Mouse (Mus musculus): ENCODE results near the gene Dera. TPM values are rescaled to one million over a fixed set of nuclear protein-coding genes. Genes with fewer than 3 reads are reported as not detected.

The Dera gene
- polyA plus RNA-seq, 1 experiment: 25.9 TPM

- TF ChIP-seq POLR2A (IDR thresholded peaks at IDR 0.05; ENCODE audit: borderline replicate concordance, low read depth, low read length) (no peak), CTCF (IDR thresholded peaks at IDR 0.05; ENCODE audit: low read depth, low read length) (peak; percentile 67)
- Histone ChIP-seq H3K4me1 (ENCODE audit: control insufficient read depth, insufficient read depth, low read length) (no peaks in the 10 kb centered on the region), H3K27ac (ENCODE audit: insufficient read depth, low read depth, low read length) (no peak overlapping the region), H3K4me3 (ENCODE audit: insufficient read depth, low read length) (no peak overlapping the region)
These were observed 117.8 kb downstream of the Dera start for GRCm38 (mm10) chr6:137872055-137872735.

GRCm38 (mm10) chr6:137874471-137875244 lies 120.3 kb downstream of the Dera start:
- H3K27ac ChIP-seq (ENCODE audit: insufficient read depth, low read depth, low read length): no peak overlapping the region
- no peak for TF ChIP-seq CTCF (IDR thresholded peaks at IDR 0.05; ENCODE audit: low read depth, low read length)
- H3K4me1 ChIP-seq (ENCODE audit: control insufficient read depth, insufficient read depth, low read length): no peaks in the 10 kb centered on the region
- no peak overlapping the region for H3K4me3 ChIP-seq (ENCODE audit: insufficient read depth, low read length)

- H3K4me3 ChIP-seq (ENCODE audit: insufficient read depth, low read length): no peak overlapping the region
- TF ChIP-seq CTCF (IDR thresholded peaks at IDR 0.05; ENCODE audit: low read depth, low read length) (no peak), POLR2A (IDR thresholded peaks at IDR 0.05; ENCODE audit: borderline replicate concordance, low read depth, low read length) (no peak)
- H3K4me1 ChIP-seq (ENCODE audit: control insufficient read depth, insufficient read depth, low read length): no peaks in the 10 kb centered on the region
- H3K27ac ChIP-seq (ENCODE audit: insufficient read depth, low read depth, low read length): no peak overlapping the region
These were observed 131.3 kb downstream of the Dera start for GRCm38 (mm10) chr6:137885644-137886043.

GRCm38 (mm10) chr6:137886210-137886979 lies 132.0 kb downstream of the Dera start:
- TF ChIP-seq POLR2A (IDR thresholded peaks at IDR 0.05; ENCODE audit: borderline replicate concordance, low read depth, low read length): no peak
- TF ChIP-seq CTCF (IDR thresholded peaks at IDR 0.05; ENCODE audit: low read depth, low read length): no peak
- Histone ChIP-seq H3K4me3 (ENCODE audit: insufficient read depth, low read length) (no peak overlapping the region), H3K27ac (ENCODE audit: insufficient read depth, low read depth, low read length) (no peak overlapping the region), H3K4me1 (ENCODE audit: control insufficient read depth, insufficient read depth, low read length) (no peaks in the 10 kb centered on the region)

GRCm38 (mm10) chr6:137887258-137887657 lies 132.9 kb downstream of the Dera start:
- Histone ChIP-seq H3K4me1 (ENCODE audit: control insufficient read depth, insufficient read depth, low read length) (no peaks in the 10 kb centered on the region), H3K4me3 (ENCODE audit: insufficient read depth, low read length) (no peak overlapping the region)
- no peak for TF ChIP-seq CTCF (IDR thresholded peaks at IDR 0.05; ENCODE audit: low read depth, low read length)
- TF ChIP-seq POLR2A (IDR thresholded peaks at IDR 0.05; ENCODE audit: borderline replicate concordance, low read depth, low read length): no peak

GRCm38 (mm10) chr6:137897671-137898070 lies 143.3 kb downstream of the Dera start:
- H3K4me1 ChIP-seq (ENCODE audit: control insufficient read depth, insufficient read depth, low read length): no peaks in the 10 kb centered on the region
- H3K4me3 ChIP-seq (ENCODE audit: insufficient read depth, low read length): no peak overlapping the region
- TF ChIP-seq CTCF (IDR thresholded peaks at IDR 0.05; ENCODE audit: low read depth, low read length): no peak
- TF ChIP-seq POLR2A (IDR thresholded peaks at IDR 0.05; ENCODE audit: borderline replicate concordance, low read depth, low read length): no peak
- no peak overlapping the region for H3K27ac ChIP-seq (ENCODE audit: insufficient read depth, low read depth, low read length)

More at GRCm38 (mm10) chr6:137887258-137887657, 132.9 kb downstream of the Dera start:
- no peak overlapping the region for H3K27ac ChIP-seq (ENCODE audit: insufficient read depth, low read depth, low read length)

GRCm38 (mm10) chr6:137901255-137901654 lies 146.9 kb downstream of the Dera start:
- Histone ChIP-seq H3K4me3 (ENCODE audit: insufficient read depth, low read length) (no peak overlapping the region), H3K4me1 (ENCODE audit: control insufficient read depth, insufficient read depth, low read length) (no peaks in the 10 kb centered on the region), H3K27ac (ENCODE audit: insufficient read depth, low read depth, low read length) (no peak overlapping the region)
- TF ChIP-seq POLR2A (IDR thresholded peaks at IDR 0.05; ENCODE audit: borderline replicate concordance, low read depth, low read length) (no peak), CTCF (IDR thresholded peaks at IDR 0.05; ENCODE audit: low read depth, low read length) (no peak)

Other genes starting within 250 kb of the Dera start
- gene Eps8, start 99.7 kb upstream of the Dera start, polyA plus RNA-seq (2012; ENCODE audit: insufficient read depth, insufficient read length, missing spikeins): 6.2 and 9.0 TPM in 2 replicates
- 51.9 and 58.9 TPM in 2 replicates for gene Strap, start 19.5 kb upstream of the Dera start, polyA plus RNA-seq (2012; ENCODE audit: insufficient read depth, insufficient read length, missing spikeins)